Mouse (Mus musculus): ENCODE data around the gene Paxbp1. TPM values are rescaled to one million over a fixed set of nuclear protein-coding genes. Genes with fewer than 3 reads are reported as not detected.
A peak's percentile ranks its signal among the peaks of the same experiment; 100 is the strongest.

The Paxbp1 gene
- total RNA-seq, 4 experiments from 2014 or later: 45.8 to 77.8 (median 53.7) TPM

DNA sequence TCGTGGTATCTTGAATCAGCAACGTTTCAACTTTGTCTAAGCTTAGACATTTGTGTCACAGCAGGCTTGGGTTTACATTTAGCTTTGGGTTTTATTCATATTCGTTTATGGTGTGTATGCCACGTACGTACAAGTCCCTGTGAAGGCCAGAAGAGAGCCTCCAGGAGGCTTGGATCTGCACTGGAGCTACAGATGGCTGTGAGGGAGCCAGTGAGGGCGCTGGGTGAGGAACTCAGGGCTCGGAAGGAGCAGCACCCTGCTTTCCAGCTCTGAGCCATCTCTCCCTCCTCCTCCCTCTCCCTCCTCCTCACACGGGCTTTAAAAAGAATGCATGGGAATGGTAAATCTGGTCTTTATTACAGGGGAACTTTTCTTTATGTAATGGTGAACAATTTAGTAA, 9.3 kb upstream of the Paxbp1 start:
- no peak for DNase-seq

DNA sequence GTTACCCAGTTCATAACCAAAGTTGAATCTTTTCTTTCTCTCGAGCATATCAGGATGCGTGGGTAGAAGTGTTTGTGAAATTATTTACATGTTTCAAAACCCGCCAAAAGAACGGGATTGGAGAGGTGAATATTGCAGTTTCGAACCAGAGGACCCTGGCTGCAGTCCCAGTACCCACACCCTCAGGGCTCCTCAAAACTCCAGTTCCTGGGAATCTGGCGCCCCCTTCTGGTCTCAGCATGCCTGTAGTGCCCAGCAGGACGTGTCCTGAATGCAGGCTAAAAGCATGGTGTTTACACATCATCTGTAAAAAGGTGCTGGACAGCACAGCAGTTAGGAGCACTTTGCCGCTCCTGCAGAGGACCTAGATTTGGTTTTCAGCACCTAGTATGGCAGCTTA, 1.2 kb upstream of the Paxbp1 start:
- DNase-seq: peak; percentile 13

DNA sequence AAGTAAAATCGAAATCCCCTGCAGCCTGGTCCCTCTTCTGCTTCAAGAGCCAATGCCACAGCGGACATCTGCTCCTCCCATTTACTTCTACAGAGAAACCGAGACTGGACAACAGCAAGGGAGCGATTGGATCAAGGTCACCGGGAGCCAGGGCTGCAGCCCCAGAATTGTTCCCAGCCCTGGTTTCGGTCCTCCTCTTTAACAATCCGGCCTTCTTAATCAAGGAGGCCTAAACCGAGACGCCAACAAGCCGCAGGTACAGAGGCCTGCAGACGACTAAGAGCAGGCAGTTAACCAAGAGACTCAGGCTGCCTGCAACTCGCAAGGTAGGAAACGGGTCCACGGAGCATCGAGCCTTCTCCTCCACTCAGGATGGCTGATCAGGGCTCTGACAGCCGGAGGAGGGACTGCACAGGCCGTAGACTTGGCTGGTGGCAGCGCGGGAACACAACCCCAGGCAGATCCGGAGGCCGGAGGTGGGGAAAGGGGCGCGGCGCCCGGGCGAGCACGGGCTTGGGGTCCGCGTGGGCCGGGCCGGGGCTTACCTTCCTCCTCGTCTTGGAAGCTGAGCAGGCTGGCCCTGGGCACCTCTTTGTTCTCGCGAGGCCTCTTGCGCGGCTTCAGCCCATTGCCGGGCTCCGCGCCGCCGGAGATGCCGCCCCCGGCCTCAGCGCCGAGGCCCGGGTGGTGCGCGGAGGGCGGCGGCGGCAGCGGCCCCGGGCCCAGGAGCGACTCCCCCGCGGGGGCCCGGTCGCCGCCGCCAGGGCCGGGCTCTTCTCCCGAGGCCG, 688 bp downstream of the Paxbp1 start:
- DNase-seq: peak; percentile 40

DNA sequence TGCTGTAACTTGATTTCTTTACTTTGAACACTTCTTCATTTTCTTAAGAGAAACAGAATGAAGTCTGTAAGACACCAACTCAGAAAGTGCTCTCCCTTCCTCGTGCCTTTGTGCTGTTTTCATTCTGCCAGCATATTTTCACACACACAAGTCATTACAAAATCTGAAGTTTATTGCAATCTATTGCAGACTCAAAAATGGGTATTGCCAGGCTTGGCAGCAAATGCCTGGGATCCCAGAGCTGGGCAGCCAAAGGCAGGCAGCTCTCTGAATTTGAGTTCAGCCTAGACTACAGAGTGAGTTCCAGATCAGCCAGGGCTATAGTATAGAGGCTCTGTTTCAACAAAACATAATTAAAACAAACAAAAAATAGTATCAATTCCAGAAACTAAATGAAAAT, 1.7 kb downstream of the Paxbp1 start:
- peak; percentile 10 for DNase-seq

DNA sequence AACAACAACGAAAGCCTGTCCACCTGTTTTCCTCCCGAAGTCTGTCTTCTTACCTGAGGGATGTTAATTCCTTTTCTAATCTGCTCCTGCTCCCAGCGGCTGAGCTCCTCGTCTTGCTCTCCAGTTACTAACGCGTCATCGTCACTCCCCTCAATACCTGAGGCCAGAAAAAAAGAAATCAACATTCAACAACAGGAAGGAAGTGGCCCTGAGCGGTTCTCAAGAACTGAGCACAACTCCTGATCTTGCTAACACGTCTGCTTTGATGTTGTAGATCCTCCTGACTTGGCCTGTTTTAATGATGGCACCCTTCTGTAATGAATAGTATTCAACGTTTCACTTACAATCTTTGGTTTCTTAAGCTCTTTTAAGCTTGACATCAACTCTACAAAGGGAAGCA, 8.5 kb downstream of the Paxbp1 start:
- no peak for DNase-seq

DNA sequence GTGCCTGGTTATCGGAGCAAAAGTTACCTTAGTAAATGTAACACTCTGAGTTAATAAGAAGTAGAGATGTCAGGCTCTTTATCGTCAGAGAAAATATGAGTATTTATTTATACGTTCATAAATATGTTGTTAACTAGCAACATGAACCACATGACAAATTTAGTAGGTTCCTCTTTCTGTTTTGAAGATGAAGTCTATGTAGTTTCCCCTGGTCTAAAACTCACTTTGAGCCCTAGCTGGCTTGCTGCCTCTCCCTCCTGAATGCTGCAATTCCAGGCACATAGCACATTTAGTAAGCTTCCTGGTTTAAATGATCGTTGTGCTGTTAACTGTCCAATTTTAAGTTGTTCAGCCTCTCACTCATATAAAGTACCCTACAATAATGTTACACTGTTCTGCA, 13.6 kb downstream of the Paxbp1 start:
- no peak for DNase-seq

DNA sequence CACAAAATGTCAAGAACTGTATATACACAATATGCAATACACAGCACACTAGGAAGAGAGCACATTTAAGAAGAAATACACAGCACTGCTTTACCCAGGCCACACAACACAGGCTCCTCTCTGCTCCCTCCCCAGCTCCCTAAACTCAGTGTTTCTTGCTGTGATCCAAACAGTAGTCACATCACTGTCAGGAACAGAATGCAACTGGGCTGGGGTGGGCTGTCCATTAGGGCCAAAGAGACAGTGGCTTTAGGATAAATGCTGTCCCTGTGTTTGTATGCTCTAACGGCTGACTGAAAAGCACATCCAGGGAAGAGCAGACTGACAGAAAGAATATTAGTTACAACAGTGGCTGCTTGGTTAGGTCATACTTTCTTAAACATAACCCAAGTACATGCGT, 14.4 kb downstream of the Paxbp1 start:
- DNase-seq: no peak

DNA sequence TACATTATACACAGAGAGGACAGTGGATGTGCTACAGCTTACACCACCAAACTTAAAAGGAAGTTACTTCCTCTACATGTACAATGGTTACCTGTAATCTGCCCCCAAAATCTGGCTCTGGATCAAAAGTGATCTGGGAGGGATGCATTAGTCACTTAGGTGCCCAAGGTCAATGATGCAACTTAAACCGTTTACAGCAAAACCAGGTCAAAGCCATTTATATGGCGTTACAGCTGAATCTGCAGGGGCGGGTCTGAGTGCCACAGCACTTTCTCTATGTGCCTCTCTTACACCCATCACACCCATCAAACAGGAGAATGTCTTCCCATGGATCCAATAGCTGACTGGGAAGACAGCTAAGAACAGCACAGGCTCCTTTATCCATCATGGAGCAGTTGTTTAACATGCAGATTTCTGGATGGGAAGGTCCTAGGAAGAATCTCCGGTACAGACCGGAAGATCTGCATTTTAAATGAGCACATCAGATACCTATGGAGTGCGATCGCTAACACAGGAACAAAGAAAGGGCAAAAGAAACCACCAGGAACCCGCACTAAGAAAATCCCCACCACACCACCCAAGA, 15.1 kb downstream of the Paxbp1 start:
- DNase-seq: no peak

DNA sequence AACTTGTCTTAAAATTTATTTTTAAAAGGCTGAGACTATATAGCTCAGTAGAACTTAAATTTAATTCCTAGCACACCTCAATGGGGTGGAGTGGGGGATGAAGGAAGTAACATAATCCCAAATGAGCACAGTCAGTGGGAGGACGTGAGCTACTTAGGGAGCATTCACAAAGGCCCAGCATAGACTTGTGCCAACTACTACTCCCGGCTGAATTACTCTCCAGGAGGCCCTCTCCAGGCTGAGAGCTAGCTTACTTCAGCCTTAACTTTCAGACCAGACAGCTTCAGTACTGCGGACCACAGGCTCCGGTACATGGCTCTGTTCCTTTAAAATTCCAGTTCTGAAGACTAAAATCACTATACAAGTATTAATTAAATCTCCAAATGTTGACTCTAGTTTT, 18.1 kb downstream of the Paxbp1 start:
- DNase-seq: no peak

DNA sequence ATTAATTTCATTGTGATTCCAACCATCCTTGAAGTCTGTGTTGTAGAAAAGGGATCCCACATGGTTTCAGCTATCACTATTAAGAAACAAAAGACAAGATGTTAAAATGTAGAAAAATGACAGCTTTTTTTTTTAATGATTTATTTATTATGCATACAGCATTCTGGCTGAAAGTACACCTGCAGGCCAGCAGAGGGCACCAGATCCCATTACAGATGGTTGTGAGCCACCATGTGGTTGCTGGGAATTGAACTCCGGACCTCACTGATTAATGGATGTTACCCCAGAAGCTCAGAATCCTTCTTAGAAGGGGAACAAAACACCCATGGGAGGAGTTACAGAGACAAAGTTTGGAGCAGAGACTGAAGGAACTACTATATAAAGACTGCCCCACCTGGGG, 21.0 kb downstream of the Paxbp1 start:
- no peak for DNase-seq

DNA sequence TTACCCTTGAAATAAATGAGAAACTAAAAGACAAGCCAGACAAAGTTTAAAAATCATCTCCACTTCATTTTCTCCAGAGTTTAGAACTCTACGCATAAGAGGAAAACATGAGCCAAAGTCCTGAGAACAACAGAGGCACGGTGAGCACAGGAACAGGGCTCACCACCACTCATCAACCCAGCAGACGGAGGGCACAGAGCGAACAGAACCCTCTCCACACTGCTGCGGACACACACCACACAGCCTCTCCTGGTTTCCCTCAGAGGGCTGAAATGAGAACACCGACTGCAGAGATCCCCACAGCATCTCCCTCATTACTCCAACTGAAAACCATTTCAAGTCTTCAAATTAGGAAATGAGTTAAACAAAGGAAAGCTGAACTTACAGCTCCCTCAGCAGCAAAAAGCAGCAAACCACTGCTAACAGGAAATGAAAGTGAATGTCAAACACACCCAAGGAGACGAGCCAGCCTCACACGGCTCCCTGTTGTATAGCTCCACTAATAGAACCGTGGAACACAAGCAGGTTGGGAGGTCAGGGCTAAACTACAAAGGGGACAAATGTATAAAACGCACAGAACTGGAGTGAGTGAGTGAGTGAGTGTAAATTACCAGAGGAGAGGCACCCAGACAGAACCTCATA, 23.4 kb downstream of the Paxbp1 start:
- DNase-seq: no peak

DNA sequence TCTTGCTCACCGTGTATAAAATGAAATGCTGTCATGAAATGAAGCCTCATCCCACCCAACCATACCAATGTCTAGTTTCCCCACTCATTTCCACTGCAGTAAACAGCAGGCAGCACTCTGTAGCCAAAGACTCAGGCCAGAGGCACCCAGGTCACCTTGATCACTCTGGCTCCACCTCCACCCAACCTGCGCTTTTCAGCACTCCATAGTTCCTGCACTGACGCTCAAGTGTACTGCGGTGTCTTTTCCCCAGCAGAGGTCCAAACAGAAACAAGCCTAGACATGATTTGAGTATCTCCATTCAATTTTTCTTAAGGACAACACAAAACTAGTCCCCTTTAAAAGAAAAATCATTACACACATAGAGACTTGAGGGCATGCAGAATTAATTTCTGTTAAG, 24.9 kb downstream of the Paxbp1 start:
- DNase-seq: no peak

DNA sequence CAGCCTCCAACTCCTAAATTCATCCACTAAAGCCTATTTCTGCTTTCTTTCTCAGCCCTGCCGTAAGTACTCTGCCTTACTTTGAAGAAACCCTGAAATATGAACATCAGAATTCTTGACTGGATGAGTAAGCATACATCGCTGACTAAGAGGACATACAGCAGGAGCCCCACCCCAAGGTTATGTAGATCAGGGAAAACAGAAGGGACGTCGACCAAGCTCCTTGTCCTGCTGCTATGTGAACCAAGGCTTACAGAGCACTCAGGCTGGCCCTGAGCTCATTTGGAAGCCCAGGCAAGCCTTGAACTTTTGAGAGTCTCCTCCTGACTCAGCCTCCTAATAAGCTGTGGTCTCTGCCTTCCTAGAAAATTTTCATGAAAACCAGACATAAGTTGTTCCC, 28.6 kb downstream of the Paxbp1 start:
- peak; percentile 53 for DNase-seq

DNA sequence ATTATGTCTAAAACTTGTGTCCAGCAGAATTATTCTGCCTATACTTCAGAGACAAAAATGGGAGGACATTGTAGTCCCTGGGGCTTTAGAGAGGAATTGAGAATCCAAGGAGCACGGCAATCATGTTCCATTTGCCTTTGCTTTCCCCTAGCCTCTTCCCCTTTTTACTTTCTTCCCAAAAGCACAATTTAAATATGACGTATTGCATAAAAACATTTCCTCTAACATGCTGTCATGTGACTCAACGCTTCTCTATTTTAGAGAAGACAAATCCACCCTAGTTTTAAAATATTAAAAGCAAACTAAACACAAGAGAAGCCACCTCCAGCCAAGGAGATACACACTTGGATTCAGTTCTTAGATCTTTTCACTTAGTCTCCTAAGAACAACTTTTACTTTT, 32.5 kb downstream of the Paxbp1 start:
- no peak for DNase-seq

DNA sequence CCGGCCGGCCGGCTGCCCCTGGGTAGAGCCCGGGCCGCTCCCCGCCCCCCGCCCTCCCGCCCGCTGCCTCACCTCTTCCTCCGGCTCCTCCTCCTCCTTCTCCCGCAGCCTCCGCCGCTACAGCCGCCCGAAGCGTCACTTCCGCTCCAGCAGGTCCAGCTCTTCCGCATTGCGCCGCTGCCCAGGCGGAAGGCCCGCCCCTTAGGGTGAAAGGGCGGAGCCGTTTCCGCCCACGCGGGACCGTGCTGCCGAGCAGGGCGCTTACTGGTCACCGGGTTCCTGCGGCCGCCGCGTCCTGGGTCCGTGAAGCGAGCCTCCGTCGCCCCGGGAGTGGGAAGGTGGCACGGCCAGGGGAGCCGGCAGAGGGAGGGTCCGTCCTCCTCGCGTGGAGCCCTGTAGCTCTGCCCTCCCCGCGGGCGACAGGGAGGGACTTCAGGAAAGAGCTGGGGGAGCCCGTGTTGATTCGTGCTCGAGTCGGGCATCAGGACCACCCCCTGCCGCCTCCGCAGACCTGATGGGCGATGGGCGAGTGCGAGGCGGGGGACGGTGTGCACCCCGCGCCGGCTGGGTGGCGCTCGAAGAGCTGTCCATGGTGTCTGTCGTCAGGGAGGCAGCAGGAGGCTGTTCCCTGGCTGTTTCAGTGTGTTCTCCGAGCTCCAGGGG, 33.2 kb downstream of the Paxbp1 start, which contains the start of gene Synj1:
Synj1 (minus strand) TSS at position 288 of the 663 bp plus-strand sequence.
- DNase-seq: peak; percentile 90

DNA sequence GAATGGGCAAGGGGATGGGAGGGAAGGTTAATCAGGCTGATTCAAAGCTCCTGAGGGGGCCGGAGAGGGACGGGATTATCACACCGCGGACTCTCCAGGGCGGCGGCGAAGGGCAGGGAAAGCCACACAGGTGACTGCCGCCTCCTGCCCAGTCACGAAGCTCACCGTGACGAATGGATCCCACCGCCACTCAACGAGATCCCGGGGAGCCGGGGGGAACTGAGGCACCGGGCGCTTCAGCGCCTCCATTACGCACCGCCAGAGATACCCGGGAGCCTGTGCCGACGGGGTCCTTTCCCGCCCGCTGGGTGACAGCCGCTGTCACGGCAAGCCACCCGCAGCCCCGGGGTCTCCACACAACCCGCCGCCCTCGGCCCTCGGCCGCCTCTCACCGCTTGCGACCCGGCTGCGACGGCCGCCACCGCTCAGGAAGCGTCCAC, 33.7 kb downstream of the Paxbp1 start:
- no peak for DNase-seq

DNA sequence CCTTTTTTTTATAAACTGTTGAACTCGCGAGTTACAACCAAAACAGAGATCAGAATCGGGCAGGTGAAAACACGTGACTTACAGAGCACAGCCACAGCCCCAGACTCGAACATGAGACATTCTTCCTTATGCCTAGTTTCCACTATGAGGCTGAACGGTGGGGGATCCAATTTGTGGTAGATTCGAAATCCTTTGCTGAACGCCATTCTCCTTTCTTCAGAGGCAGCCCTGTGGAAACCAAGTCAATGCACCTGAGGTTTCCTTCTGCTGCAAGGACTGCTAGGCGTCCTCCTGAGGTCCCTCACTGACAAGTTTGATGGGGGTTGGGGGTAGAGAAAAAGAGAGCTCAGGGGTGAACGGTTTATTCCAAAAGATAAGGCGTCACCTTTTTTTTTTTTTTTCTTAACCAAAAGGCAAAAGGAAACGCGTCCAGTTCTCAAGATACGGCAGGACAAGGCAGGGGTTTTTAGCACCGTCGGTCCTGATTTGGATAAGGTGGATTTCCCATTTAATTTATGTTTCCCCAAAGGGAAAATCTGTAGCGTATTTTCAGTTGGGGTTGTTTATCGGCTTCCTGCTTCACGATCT, 34.3 kb downstream of the Paxbp1 start:
- no peak for DNase-seq

DNA sequence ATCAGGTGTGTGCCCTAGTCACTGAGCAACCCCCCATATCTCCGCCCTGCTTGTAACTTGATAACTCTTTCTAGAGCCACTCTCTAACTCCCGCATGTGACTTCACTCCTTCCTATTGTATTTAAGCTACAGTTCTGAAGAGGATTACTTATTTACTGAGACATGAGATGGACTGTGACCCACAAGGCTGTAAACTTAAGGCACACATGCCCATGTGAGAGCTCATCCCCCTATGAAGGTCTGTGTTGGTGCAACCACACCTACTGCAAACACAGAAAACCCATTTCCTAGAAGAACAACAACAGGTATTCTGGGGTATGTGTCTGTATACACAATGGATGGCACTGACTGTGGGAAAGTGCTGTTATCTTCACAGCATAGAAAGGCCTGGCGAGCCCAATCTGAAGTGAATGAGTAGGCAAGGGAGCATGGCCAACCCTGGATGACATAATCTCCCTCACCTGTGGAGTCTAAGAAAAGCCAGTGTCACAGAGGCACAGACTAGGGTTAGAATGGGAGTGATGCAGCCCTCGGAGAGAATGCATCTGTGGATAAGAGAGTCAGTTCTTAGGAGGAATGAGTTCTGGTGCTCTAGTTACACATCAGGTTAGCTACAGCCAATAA, 39.3 kb downstream of the Paxbp1 start:
- DNase-seq: no peak

DNA sequence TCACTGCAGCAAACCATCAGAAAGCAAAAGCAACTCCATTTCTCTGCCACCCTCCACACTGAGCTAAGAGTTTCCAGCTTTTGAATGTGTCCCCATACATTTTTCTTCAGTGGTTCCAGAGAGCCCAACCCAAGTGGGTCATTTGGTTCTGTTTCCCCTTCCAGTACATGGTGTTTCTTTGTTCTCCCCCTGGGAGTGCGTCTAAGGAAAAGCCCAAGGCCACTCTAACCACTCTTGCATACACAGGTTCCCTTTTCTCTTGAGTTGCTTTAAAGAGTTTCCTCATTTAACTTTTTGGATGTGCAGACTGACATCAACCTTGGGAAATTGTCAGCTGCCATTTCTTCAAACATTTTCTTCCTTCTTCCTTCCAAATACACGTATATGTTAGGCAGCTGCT, 43.2 kb downstream of the Paxbp1 start:
- no peak for DNase-seq

DNA sequence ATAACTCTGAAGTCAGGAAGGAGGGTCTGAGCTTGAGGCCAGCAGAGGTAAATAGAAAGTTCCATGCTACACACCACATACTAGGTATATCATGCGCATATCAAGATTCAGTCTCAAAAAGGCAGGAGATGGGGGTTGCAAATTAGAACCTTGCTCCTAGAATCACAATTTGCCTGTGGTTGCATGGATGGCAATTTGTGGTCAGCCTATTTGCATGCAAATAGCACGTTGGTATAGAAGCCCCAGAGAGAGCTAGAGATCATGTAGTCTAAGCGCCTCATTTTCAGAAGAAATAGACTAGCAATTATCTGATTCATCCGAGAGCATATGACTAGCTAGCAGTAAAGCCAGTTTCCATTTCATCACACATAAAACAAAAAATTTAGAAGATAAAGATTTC, 44.5 kb downstream of the Paxbp1 start:
- no peak for DNase-seq

DNA sequence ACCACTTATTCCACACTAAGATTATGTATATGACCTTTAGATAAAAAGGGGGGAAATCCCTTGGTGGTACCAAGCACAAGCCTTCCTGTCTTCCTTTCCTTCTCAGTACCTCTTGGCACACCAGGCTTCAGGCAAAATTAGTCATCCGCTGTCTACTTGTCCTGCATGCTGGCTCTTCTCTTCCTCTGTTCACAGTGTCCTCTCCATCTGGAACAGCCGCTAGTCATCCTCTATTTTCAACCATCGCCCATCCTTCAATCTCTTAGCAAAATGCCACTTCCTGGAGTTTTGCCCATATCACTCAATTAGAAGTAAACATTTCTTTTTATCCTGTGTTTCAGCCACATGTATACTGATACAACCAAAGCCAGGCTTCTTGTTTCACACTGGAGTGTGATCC, 46.5 kb downstream of the Paxbp1 start:
- no peak for DNase-seq
